Mouse (Mus musculus) testis, adult 2 months (tissue): ENCODE measurements around the gene Actg1.

Experiments used
- CTCF ChIP-seq: fragments of 200-500 bp; IDR thresholded peaks from 2 replicates; pipeline ENCODE4 v1.5.1; 2012; ENCODE audit warnings: low read depth, mild to moderate bottlenecking, inconsistent platforms, low read length, moderate library complexity; ENCODE audit not compliant: control insufficient read depth, insufficient read depth, insufficient replicate concordance
- POLR2A ChIP-seq: fragments of 200-500 bp; IDR thresholded peaks from 2 replicates; pipeline ENCODE4 v1.6.1; 2012; ENCODE audit warnings: low read depth, mild to moderate bottlenecking, inconsistent platforms, low read length, moderate library complexity; ENCODE audit not compliant: control insufficient read depth

- TF ChIP-seq POLR2A (no peak), CTCF (no peak)
Observed at GRCm38 (mm10) chr11:120296305-120297144, 51.8 kb downstream of the Actg1 start.
